Mouse (Mus musculus) ZHBTc4 (cell line): ENCODE data around the gene Nkd2.

ENCODE experiments used
- DNase-seq: peaks from one replicate; pipeline ENCODE4 v3.0.0-alpha.2; 2011; ENCODE audit warnings: low read depth, low spot score

Gene Nkd2

DNA sequence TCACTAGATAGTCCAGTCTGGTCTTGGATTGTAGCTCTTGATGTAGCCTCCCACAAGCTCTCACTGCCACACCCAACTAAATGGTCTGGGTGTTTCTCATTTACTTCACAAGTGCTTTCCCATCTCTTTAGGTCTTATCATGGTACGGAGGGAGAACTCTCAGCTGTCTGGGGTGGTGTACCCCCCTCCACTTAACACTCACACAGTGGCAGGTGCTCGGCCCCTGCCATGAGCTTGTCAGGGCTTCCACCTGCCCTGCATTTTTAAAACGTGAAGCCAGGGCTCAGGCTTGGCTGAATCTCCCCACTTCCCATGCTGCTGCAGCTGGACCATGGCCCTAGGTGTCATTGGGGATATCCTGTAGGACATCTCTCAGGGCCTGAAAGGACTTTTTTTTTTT is 28.5 kb downstream of the Nkd2 start:
- no peak for DNase-seq

DNA sequence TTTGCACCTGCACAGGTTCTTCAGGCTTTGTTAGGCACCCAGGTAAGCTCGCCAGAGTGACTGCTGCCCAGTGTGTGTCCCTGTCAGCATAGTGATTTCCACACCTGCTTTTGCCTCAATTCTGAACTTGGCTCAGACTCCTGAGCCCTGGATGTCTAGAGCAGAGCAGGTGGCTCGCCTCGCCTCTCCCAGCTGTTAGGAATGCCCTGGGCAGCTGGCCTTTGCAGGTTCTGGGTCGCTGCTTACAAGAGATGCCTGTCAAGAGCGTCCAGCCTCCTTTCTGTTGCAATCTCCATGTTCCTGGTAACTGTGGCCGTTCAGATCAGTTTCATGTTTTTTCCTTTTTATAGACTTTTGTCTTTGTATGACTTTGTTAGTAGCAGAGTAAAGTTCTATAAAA is 31.1 kb downstream of the Nkd2 start:
- DNase-seq: no peak

DNA sequence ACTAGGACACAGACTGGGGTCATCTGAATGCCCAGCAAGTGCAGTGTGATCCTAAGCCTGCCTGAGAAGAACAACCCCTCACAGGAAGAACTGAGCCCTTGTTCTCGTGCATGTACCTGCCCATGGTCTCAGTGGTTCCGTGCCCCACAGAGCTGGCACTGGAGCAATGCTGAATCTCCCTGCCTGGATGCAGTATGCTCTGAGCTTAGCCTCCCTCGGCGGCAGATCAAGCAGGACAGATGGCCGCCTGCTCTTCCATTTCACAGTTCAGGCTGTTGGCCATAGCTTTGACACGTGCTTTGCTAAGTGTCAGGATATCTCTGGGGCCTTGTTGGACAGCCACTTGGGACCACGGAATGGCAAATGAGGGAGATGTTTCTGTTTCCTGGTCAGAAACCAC is 33.2 kb downstream of the Nkd2 start:
- DNase-seq: no peak

DNA sequence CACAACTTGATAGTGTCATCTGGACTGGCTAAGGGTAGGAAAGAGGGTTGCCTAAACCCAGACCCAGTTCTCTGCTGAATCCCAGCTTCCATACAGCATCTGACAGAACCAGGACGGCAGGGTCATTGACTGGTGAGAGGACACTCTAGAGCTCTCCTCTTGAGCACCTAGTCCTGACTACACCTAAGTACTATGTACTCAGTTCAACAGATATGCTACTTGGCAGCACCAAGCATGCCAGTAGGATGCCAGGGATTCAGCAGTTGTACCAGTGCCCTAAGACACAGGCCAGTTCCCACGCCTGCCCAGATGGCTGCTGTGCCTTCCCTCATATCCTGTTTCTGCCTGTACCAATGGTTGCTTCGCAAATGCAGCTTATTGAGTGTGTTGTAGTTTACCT is 34.5 kb downstream of the Nkd2 start:
- DNase-seq: no peak

DNA sequence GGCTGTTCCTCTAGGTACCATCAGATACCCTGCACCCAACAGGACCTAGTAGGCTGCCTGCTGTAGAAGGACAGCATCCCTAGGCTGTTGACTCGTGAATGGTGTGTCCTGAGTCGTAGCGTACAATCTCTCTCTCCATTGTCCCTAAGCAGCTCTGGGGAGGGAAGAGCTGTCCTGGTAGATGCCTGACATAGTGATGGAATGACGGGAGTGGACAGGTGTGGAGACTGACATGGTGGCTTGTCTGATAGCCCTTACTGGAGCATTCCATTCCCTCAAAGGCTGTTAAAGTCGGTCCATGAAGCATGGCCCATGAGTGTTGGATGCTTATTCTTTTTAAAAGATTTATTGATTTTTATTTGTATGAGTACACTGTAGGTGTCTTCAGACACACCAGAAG is 42.5 kb downstream of the Nkd2 start:
- DNase-seq: no peak

DNA sequence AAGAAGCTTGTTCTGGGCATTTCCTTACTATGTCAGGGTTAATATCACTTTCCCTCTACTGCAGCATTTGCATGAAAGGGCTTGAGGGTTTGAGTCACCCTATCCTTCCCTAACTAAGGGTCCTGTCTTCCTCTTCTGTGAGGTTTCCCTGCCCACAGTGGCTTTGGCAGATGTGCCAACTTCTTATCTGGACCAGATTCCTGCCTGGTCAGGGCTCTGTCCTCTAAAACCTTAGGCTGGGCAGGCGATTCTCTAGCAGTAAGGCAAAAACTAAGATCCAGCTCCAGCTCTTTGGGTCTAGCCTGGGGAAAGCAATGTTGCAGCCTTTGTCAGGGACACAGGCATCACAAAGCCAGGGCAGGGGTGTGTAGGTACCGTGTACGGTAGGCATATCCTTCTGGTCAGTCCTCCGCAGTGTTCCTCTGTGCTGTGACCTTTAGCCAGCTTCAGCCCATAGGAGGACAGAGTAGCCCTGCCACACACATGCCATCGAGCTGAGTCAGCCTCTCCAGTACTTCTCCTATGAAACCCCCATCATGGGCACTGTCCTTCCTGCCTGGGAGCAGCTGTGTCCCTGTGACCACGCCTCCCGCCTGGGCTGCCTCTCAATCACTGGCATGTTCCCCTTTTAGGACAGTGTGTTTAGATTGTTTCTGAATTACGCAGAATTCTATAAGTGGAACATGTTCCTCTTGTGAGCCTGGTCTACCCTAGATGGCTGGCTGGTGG is 43.8 kb downstream of the Nkd2 start:
- no peak for DNase-seq

DNA sequence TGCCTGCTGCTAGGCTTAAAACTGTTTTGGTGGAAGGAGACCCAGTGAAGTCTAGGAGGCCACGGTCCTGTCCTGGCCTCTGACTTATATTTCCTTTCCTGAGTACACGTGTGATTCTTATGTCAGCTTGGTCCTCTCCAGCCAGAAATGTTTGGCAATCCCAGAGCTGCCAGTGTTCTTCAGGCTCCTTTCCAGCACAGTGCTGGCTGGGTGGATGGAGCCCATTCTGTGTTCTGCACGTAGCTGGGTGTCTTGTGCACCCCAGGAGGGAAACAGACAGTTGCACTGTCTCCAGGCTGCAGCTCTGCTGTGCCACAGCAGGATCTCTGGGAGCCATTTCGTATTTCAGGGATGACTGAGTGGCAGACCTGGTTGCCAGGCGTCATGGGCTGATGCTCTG is 48.3 kb downstream of the Nkd2 start:
- DNase-seq: no peak

DNA sequence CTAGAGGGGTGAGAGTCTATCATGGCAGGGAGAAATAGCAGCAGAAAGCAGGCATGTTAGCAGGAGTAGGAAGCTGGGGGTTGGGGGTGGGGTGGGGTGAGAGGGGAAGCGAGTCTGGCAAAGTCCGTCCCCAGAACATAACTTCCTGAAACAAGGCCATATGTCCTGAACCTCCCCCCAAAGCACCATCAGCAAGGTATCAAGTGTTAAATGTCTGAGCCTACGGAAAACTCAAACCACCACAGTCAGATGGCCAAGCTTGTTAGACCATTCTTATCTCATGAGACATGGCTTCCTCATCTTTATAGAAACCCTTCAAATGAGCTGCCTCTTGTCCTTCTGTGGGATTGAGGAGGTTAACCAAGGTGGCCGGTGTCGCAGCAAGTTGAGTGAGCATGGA is 54.3 kb downstream of the Nkd2 start:
- no peak for DNase-seq

DNA sequence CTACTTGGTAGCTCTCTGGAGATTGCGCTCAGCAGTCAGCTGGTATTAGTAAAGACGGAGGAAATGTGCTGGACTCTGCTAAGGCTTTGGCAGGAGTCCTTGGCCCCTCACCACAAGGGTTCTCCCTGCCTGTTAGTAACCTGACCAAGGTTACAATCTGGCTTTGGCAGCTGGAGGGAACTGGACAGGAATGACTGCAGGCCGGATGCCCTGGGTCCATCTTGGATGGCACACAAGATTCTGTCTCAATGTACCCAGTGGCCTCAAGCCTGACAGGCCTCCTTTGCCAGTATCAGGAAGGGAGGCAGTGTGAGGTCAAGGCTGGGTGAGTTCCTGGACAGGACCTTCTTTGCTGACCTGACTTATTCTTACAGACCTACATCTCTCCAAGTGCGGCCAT is 55.3 kb downstream of the Nkd2 start:
- DNase-seq: no peak

DNA sequence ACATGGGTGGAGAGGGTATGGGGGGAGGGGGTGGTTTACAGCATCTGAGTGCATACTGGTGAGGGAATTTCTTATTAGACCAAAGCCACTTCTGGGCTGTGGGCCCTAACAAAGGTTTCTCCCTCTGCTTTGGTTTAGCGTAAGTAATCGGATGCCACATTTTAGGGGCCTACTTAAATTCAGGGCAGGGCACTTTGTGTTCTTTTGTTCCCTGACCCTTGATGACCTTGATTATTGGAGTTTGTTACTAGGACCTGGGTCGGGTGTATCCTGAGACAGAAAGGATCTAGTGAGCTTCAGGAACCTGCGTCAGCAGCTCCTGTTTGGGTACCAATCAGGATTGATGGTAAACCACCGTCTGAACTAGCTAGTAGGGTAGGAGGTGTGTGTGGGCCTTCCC is 64.9 kb downstream of the Nkd2 start:
- DNase-seq: peak; percentile 93

DNA sequence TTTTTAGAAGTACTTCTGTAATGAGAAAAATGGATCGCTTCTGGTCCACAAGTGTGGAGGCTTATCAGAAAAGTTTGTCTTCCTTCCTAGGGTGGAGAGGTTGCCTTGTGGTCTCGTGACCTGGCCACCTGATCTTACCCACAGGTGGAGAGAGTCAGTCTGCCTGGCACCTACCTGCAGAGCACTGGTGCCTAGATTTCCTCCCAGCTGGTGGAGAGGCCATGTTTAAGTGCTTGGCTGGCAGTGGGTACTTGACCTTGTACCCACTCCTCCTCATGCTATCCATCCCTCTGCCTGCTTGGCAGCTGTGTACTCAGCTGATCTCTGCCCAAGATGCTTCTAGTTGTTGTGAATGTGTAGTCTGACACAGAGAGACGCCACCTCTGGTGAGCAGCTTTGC is 69.9 kb downstream of the Nkd2 start:
- no peak for DNase-seq

DNA sequence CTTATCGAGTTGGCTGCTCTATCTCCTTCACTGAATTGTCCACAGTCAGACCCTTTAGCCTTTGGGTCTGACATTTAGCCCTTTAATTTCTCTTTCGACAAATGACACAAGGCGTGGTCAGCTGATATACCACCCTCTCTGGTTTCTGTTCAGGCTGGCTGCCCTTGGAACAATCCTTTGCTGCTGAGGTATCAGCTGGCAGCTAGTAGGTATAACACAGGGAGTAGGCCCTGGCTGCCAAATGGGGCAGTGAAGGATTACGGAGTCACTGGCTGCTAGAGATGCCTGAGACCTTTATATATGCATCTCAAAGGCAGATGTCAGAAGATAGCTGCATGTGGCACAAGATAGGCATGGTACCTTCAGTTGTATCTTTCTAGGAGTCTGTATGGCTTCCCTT is 71.6 kb downstream of the Nkd2 start:
- DNase-seq: no peak

DNA sequence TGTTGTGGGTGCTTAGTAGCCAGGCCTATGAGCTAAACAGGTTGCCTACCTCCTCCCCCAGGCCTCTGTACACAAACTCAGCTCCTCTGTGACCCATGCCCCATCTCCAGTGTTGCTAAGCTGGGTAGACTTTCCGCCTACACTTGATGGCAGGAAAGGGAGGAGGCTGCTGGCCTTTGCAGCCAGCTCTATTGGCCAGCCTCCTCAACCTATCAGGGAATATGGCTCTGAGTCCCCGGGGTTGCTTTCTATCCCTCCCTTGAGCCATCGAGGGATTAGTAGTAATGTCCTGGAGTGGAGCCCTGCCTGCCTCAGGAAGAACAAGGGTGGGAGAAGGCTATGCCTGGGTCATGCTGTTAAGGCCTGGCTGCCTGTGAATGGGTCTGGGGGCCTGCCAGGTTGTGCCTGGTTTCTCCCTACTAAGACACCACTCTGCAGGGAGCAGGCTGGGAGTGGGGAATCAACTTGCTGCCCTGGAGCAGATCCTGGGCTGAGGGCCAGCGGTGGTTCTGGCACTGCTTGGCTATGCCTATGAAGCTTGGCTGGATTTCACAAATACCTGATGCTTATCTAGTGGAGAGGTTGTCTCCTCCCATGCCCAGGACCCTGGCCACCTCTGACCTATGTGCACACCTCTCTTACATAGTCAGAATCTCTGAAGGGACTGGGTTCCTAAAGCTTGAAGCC is 73.8 kb downstream of the Nkd2 start:
- no peak for DNase-seq

DNA sequence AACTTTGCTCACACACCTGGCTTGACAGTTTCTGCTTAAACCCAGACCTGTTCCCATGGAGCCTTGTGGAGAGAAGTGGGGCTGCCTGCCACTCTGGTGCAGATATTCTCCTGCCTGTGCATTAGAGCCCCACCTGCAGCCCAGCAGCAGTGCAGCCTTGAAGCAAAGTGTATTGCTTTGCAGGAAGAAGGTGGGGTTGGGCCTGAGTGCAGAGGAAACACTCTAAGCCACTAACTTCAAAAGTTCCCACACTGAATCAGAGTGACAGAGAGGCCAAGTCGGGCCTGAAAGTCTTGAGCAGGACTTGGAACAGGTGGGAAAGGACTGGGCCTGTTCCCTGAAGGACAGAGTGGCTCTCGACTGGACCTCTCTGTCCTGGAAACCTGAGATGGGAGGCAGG is 74.8 kb downstream of the Nkd2 start:
- no peak for DNase-seq

DNA sequence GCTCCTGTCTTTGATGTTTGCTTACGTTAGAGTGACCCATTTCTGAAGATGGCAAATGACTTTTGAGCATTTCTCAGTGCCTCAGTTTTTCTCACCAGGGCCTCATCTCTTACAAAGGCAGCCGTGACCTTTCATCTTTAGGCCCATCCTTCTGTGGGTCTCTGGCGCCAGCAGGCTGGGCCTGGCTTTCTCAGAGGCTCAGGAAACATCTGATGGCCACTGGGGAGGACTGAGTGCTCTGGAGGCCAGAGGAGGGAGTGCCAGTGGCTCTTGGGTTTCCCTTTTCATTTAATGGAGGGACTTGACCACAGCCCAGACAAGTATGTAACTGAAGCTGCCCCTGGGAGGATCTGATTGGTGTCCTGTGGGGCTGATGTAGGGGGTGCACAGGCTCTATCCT is 76.3 kb downstream of the Nkd2 start:
- no peak for DNase-seq

DNA sequence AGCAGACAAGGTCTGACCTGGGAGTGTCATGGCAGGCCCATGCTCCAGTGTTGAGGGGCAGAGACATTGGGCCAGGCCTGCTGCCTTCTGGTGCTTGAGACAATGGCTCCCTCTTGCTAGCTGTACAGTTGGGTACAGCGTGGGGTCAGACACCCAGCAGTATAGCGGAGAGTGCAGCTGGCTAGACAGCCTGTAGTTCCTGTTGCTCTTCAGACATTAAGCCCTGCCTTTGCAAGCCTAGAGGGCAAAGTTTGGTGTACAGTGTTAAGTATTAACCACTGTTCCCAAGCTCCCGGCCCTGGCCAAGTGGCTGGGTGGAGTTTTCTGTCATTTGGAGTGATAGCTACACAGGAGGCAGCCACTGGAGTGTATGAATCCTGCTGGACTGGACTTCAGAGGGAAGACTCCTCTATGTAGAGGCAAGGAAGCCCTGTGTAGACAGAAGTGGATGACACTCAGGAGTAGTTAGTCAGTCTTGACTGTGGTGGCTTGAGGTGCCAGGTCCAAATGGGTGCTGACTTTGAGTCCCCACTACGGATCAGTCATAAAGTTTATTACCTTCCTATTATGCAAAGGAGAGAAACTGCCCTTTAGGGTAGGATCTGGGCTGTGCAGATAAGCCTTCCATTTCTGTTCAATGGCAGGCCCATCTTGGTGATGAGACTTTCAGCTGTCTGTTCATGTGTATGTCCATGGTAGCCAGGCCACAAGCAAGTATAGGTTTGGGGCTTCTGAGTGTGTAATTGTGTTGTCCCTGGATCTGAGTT is 77.3 kb downstream of the Nkd2 start:
- no peak for DNase-seq
